Mouse (Mus musculus): ENCODE measurements at regions not wholly inside any gene's neighbourhood (a gene's known extent, or its start where the extent isn't known, plus 50 kb on each side); places are given as distances from the start of the nearest gene placed in this dataset.

DNA sequence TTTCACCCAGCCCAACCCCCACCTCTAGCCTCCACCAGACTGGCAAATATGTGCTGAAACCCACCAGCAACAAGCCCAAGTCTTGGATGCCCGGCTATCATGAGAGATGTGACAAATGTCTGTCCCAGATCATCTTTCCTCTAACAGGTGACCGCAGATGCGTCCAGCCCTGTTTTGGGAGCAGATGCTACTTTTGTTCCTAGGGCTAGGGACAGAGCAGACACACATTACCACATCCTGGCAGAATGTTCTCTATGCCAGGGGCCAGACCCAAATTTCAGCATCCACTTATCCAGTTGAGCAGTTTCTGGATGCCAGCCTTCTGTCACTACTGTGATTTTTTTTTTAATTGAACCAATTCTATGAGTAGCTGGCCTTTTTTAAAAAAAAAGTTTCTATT lies 316.7 kb downstream of the Adra2a start:
- Histone ChIP-seq H3K27ac (no peak overlapping the region), H3K36me3 (no peaks in the 10 kb centered on the region), H3K9ac (no peak overlapping the region), H3K4me3 (no peak overlapping the region), H3K4me2 (replicated peaks) (no peak overlapping the region), H3K27me3 (replicated peaks) (no peaks in the 10 kb centered on the region), H3K9me3 (no peaks in the 10 kb centered on the region), H3K4me1 (no peaks in the 10 kb centered on the region)
- WGBS, result 88% methylated on average over 3 of the region's 3 CpGs
- ATAC-seq (ENCODE audit: low FRiP score, low read depth), result no peak

GRCm38 (mm10) chr19:54385101-54385500 lies 341.1 kb downstream of the Adra2a start:
- Histone ChIP-seq H3K36me3 (no peaks in the 10 kb centered on the region), H3K9ac (no peak overlapping the region), H3K27me3 (replicated peaks) (no peaks in the 10 kb centered on the region), H3K4me3 (no peak overlapping the region), H3K4me2 (replicated peaks) (no peak overlapping the region), H3K9me3 (no peaks in the 10 kb centered on the region), H3K27ac (no peak overlapping the region), H3K4me1 (no peaks in the 10 kb centered on the region)
- no peak for ATAC-seq (ENCODE audit: low FRiP score, low read depth)

DNA sequence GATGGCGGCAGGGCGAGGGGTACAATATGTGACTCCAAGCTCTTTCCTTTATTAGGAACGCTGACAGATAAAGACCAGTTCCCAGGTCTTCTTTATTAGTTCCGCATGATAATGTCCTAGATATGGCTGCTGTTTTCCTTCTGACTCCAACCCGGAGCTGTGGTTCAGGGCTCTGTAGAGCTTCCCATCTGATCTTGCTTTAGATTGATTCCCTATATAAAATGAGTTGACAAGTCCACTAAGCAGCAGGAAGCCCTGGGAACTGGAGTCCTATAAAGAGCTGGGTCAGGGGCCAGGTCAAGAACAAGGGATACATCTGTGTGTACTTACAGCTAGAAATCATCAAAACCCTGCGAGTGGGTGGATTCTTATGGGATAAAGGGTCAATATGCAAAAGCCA lies 347.5 kb downstream of the Adra2a start:
- H3K4me2 ChIP-seq (replicated peaks), result no peak overlapping the region
- ATAC-seq (ENCODE audit: low FRiP score, low read depth), result no peak
- no peak overlapping the region for H3K4me3 ChIP-seq
- no peaks in the 10 kb centered on the region for H3K27me3 ChIP-seq (replicated peaks)
- H3K36me3 ChIP-seq, result no peaks in the 10 kb centered on the region
- no peak overlapping the region for H3K9ac ChIP-seq
- no peaks in the 10 kb centered on the region for H3K9me3 ChIP-seq
- no peaks in the 10 kb centered on the region for H3K4me1 ChIP-seq
- no peak overlapping the region for H3K27ac ChIP-seq
- WGBS, result 52% methylated on average over 6 of the region's 6 CpGs

- 63% methylated on average over 7 of the region's 7 CpGs for WGBS
- no peaks in the 10 kb centered on the region for H3K4me1 ChIP-seq
These were observed 355.7 kb downstream of the Adra2a start for GRCm38 (mm10) chr19:54399651-54400050.

GRCm38 (mm10) chr19:54407904-54408303 lies 364.0 kb downstream of the Adra2a start:
- H3K4me2 ChIP-seq (replicated peaks), result no peak overlapping the region
- no peaks in the 10 kb centered on the region for H3K36me3 ChIP-seq
- H3K4me1 ChIP-seq, result no peaks in the 10 kb centered on the region
- no peak for ATAC-seq (ENCODE audit: low FRiP score, low read depth)
- no peaks in the 10 kb centered on the region for H3K27me3 ChIP-seq (replicated peaks)
- no peak overlapping the region for H3K9ac ChIP-seq
- no peak overlapping the region for H3K27ac ChIP-seq
- no peaks in the 10 kb centered on the region for H3K9me3 ChIP-seq
- WGBS, result 82% methylated on average over 4 of the region's 4 CpGs
- no peak overlapping the region for H3K4me3 ChIP-seq

More at GRCm38 (mm10) chr19:54399651-54400050, 355.7 kb downstream of the Adra2a start:
- H3K27me3 ChIP-seq (replicated peaks), result no peaks in the 10 kb centered on the region
- no peaks in the 10 kb centered on the region for H3K36me3 ChIP-seq
- ATAC-seq (ENCODE audit: low FRiP score, low read depth), result no peak
- H3K4me3 ChIP-seq, result no peak overlapping the region
- no peaks in the 10 kb centered on the region for H3K9me3 ChIP-seq
- no peak overlapping the region for H3K9ac ChIP-seq
- no peak overlapping the region for H3K4me2 ChIP-seq (replicated peaks)
- H3K27ac ChIP-seq, result no peak overlapping the region

- no peak overlapping the region for H3K4me3 ChIP-seq
- H3K27me3 ChIP-seq (replicated peaks), result no peaks in the 10 kb centered on the region
- no peak overlapping the region for H3K4me2 ChIP-seq (replicated peaks)
- H3K9me3 ChIP-seq, result 0 out of 2 replicates have a peak, but pooled peaks cover 6% of the 10 kb centered on the region
- no peak overlapping the region for H3K27ac ChIP-seq
- ATAC-seq (ENCODE audit: low FRiP score, low read depth), result no peak
- H3K9ac ChIP-seq, result no peak overlapping the region
- no peaks in the 10 kb centered on the region for H3K4me1 ChIP-seq
- no peaks in the 10 kb centered on the region for H3K36me3 ChIP-seq
- 53% methylated on average over 2 of the region's 2 CpGs for WGBS
These were observed 385.1 kb downstream of the Adra2a start for GRCm38 (mm10) chr19:54429062-54429461.

GRCm38 (mm10) chr19:54440713-54441112 lies 396.8 kb downstream of the Adra2a start:
- H3K36me3 ChIP-seq, result no peaks in the 10 kb centered on the region
- H3K4me2 ChIP-seq (replicated peaks), result no peak overlapping the region
- no peak overlapping the region for H3K4me3 ChIP-seq
- no peak overlapping the region for H3K9ac ChIP-seq
- peak; percentile 56; the same call in 1 of the 2 replicates for ATAC-seq (ENCODE audit: low FRiP score, low read depth)
- 13% methylated on average over 2 of the region's 2 CpGs for WGBS
- H3K27ac ChIP-seq, result no peak overlapping the region
- H3K27me3 ChIP-seq (replicated peaks), result no peaks in the 10 kb centered on the region
- H3K9me3 ChIP-seq, result no peaks in the 10 kb centered on the region
- H3K4me1 ChIP-seq, result peaks cover 9% of the 10 kb centered on the region; the same call in 1 of the 2 replicates

- H3K4me2 ChIP-seq (replicated peaks), result no peak overlapping the region
- H3K27ac ChIP-seq, result no peak overlapping the region
- no peak overlapping the region for H3K9ac ChIP-seq
- no peak for ATAC-seq (ENCODE audit: low FRiP score, low read depth)
- H3K27me3 ChIP-seq (replicated peaks), result no peaks in the 10 kb centered on the region
- H3K9me3 ChIP-seq, result no peaks in the 10 kb centered on the region
- H3K4me3 ChIP-seq, result no peak overlapping the region
- no peaks in the 10 kb centered on the region for H3K4me1 ChIP-seq
- 81% methylated on average over 2 of the region's 2 CpGs for WGBS
- H3K36me3 ChIP-seq, result no peaks in the 10 kb centered on the region
These were observed 416.6 kb downstream of the Adra2a start for GRCm38 (mm10) chr19:54460426-54461170.

DNA sequence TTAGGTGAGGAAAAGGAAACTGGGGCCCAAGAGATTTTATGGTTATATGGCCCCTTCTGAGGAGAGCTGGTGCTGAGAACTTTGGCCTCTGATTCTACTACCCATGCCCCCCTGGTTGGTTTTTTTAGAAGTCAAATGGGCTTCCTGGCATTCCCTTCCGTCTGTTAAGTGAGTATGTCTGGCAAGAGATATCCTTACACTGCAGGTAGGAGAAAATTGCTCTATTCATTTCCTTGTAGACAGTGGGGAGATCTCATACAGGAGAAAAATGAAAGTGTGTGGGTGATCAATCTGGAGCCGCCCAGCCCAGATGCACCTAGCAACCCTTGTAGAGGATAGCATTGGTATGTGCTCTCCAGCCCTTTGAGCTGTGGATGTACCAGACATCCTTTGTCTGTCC lies 418.5 kb downstream of the Adra2a start:
- no peaks in the 10 kb centered on the region for H3K9me3 ChIP-seq
- ATAC-seq (ENCODE audit: low FRiP score, low read depth), result no peak
- no peak overlapping the region for H3K9ac ChIP-seq
- WGBS, result 71% methylated on average over 2 of the region's 2 CpGs
- no peak overlapping the region for H3K27ac ChIP-seq
- no peaks in the 10 kb centered on the region for H3K36me3 ChIP-seq
- no peaks in the 10 kb centered on the region for H3K27me3 ChIP-seq (replicated peaks)
- no peak overlapping the region for H3K4me2 ChIP-seq (replicated peaks)
- no peak overlapping the region for H3K4me3 ChIP-seq
- H3K4me1 ChIP-seq, result no peaks in the 10 kb centered on the region

DNA sequence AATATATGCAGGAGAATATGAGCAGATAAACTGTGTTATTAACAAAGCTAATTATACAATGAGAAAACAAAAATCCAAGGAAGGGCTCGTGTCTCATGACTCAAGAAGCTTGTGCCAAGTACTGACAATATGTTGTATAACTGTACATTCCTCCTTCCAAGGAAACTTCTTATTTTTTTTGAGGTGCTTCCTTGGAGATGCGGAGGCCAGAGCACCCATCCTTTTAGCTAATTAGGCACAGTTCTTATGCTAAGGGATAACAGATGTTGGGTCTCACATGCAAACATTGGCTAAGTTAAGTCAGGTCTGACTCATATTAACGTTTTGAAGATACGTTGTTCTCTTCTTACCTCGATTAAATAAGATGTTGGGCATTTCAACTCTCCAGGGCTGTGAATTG lies 426.1 kb downstream of the Adra2a start:
- no peak overlapping the region for H3K27ac ChIP-seq
- WGBS, result 94% methylated on average over 5 of the region's 5 CpGs
- no peak overlapping the region for H3K9ac ChIP-seq
- H3K4me2 ChIP-seq (replicated peaks), result no peak overlapping the region
- H3K4me1 ChIP-seq, result no peaks in the 10 kb centered on the region
- H3K27me3 ChIP-seq (replicated peaks), result no peaks in the 10 kb centered on the region
- no peak overlapping the region for H3K4me3 ChIP-seq
- ATAC-seq (ENCODE audit: low FRiP score, low read depth), result no peak
- H3K36me3 ChIP-seq, result no peaks in the 10 kb centered on the region
- no peaks in the 10 kb centered on the region for H3K9me3 ChIP-seq

GRCm38 (mm10) chr19:54498066-54498465 lies 454.1 kb downstream of the Adra2a start:
- no peak overlapping the region for H3K27ac ChIP-seq
- 74% methylated on average over 3 of the region's 3 CpGs for WGBS
- H3K4me1 ChIP-seq, result no peaks in the 10 kb centered on the region
- H3K4me3 ChIP-seq, result no peak overlapping the region
- ATAC-seq (ENCODE audit: low FRiP score, low read depth), result no peak
- no peaks in the 10 kb centered on the region for H3K27me3 ChIP-seq (replicated peaks)
- no peaks in the 10 kb centered on the region for H3K36me3 ChIP-seq
- no peak overlapping the region for H3K4me2 ChIP-seq (replicated peaks)
- no peak overlapping the region for H3K9ac ChIP-seq
- no peaks in the 10 kb centered on the region for H3K9me3 ChIP-seq

- Histone ChIP-seq H3K4me1 (no peaks in the 10 kb centered on the region), H3K9me3 (no peaks in the 10 kb centered on the region), H3K4me2 (replicated peaks) (no peak overlapping the region), H3K9ac (no peak overlapping the region), H3K36me3 (no peaks in the 10 kb centered on the region), H3K27ac (no peak overlapping the region), H3K4me3 (no peak overlapping the region), H3K27me3 (replicated peaks) (no peaks in the 10 kb centered on the region)
- ATAC-seq (ENCODE audit: low FRiP score, low read depth), result no peak
These were observed 489.9 kb downstream of the Adra2a start for GRCm38 (mm10) chr19:54533858-54534257.

- H3K4me1 ChIP-seq, result no peaks in the 10 kb centered on the region
- no peaks in the 10 kb centered on the region for H3K27me3 ChIP-seq (replicated peaks)
- H3K27ac ChIP-seq, result no peak overlapping the region
- H3K4me3 ChIP-seq, result no peak overlapping the region
- no peak overlapping the region for H3K4me2 ChIP-seq (replicated peaks)
- no peak for ATAC-seq (ENCODE audit: low FRiP score, low read depth)
- 0 out of 2 replicates have a peak, but pooled peaks cover 5% of the 10 kb centered on the region for H3K9me3 ChIP-seq
- WGBS, result 91% methylated on average over 3 of the region's 3 CpGs
- H3K36me3 ChIP-seq, result no peaks in the 10 kb centered on the region
- H3K9ac ChIP-seq, result no peak overlapping the region
These were observed 511.4 kb downstream of the Adra2a start for GRCm38 (mm10) chr19:54555351-54555750.
